Mouse (Mus musculus) MEL (cell line): ENCODE measurements around the gene Mettl26. TPM values are rescaled to one million over a fixed set of nuclear protein-coding genes. Genes with fewer than 3 reads are reported as not detected.

Experiments used
- DNase-seq: peaks from one replicate; pipeline ENCODE4 v3.0.0; 2011; ENCODE audit warnings: low read depth, low spot score
- H3K27ac ChIP-seq: 2 replicates; pipeline ENCODE4 v1.5.1; 2012; ENCODE audit warnings: low read depth, mild to moderate bottlenecking, control low read depth, low read length, moderate library complexity; ENCODE audit not compliant: control insufficient read depth
- H3K27me3 ChIP-seq, 2 experiments: fragments of 150-350 bp in 1 of 2; sonication (generic) in 1 of 2; 2 replicates each; pipeline ENCODE4 v1.6.1; 2012; ENCODE audit warnings: low read length in 2 of 2, mild to moderate bottlenecking in 2 of 2, improper control_type of control experiment in 1 of 2, moderate library complexity in 1 of 2; ENCODE audit not compliant: insufficient read depth in 2 of 2, control insufficient read depth in 1 of 2
- H3K36me3 ChIP-seq, 2 experiments: 2 replicates each; pipeline ENCODE4 v1.6.1; 2012 to 2014; ENCODE audit warnings: low read length in 2 of 2, improper control_type of control experiment in 1 of 2, inconsistent platforms in 1 of 2, mild to moderate bottlenecking in 1 of 2; ENCODE audit not compliant: insufficient read depth in 2 of 2, control insufficient read depth in 1 of 2
- H3K4me1 ChIP-seq, 2 experiments: fragments of 150-350 bp in 1 of 2; sonication (generic) in 1 of 2; 2 replicates each; pipeline ENCODE4 v1.6.1; 2012; ENCODE audit warnings: low read length in 2 of 2, improper control_type of control experiment in 1 of 2, mild to moderate bottlenecking in 1 of 2; ENCODE audit not compliant: insufficient read depth in 2 of 2, control insufficient read depth in 1 of 2
- H3K4me3 ChIP-seq, 2 experiments: fragments of 150-350 bp in 1 of 2; sonication (generic) in 1 of 2; 2 replicates each; pipeline ENCODE4 v1.5.1; 2012; ENCODE audit warnings: low read depth in 2 of 2, low read length in 2 of 2, mild to moderate bottlenecking in 2 of 2, moderate library complexity in 2 of 2, control low read depth in 1 of 2, improper control_type of control experiment in 1 of 2; ENCODE audit not compliant: control insufficient read depth in 1 of 2, insufficient read depth in 1 of 2
- H3K79me2 ChIP-seq: 2 replicates; pipeline ENCODE4 v1.6.1; 2012; ENCODE audit warnings: mild to moderate bottlenecking, low read length, moderate library complexity; ENCODE audit not compliant: control insufficient read depth, poor library complexity, insufficient read depth
- H3K9ac ChIP-seq: 2 replicates; pipeline ENCODE4 v1.6.1; 2012; ENCODE audit warnings: low read depth, mild to moderate bottlenecking, control low read depth, low read length, moderate library complexity; ENCODE audit not compliant: control insufficient read depth, poor library complexity, severe bottlenecking
- H3K9me3 ChIP-seq: fragments of 150-350 bp; sonication (generic); replicated peaks from 2 replicates; pipeline ENCODE4 v1.6.1; 2012; ENCODE audit warnings: mild to moderate bottlenecking, low read length, improper control_type of control experiment, moderate library complexity; ENCODE audit not compliant: insufficient read depth
- CHD2 ChIP-seq: IDR thresholded peaks from 2 replicates; pipeline ENCODE4 v1.6.1; 2011; ENCODE audit warnings: low read length, improper control_type of control experiment
- CTCF ChIP-seq, 3 experiments: IDR thresholded peaks in 2 of 3; conservative IDR thresholded peaks in 1 of 3; 2 replicates each; pipeline ENCODE4 v1.5.1; 2011 to 2012; ENCODE audit warnings: low read length in 3 of 3, low read depth in 2 of 3, mild to moderate bottlenecking in 2 of 3, improper control_type of control experiment in 1 of 3, inconsistent platforms in 1 of 3, mixed read lengths in 1 of 3, moderate library complexity in 1 of 3; ENCODE audit not compliant: control insufficient read depth in 1 of 3, insufficient read depth in 1 of 3, poor library complexity in 1 of 3, severe bottlenecking in 1 of 3
- ELF1 ChIP-seq: IDR thresholded peaks from 2 replicates; pipeline ENCODE4 v1.6.1; 2014; ENCODE audit warnings: low read depth, mild to moderate bottlenecking, inconsistent platforms, low read length, improper control_type of control experiment, moderate library complexity
- GABPA ChIP-seq: IDR thresholded peaks from 2 replicates; pipeline ENCODE4 v1.6.1; 2012; ENCODE audit warnings: low read depth, mild to moderate bottlenecking, inconsistent platforms, low read length, improper control_type of control experiment, moderate library complexity
- HCFC1 ChIP-seq: IDR thresholded peaks from 2 replicates; pipeline ENCODE4 v1.6.1; 2012; ENCODE audit warnings: low read depth, mild to moderate bottlenecking, inconsistent platforms, low read length, improper control_type of control experiment, moderate library complexity
- KAT2A ChIP-seq: conservative IDR thresholded peaks from 2 replicates; pipeline ENCODE4 v1.6.1; 2012; ENCODE audit warnings: low read depth, low read length, improper control_type of control experiment, inconsistent platforms
- MYB ChIP-seq: IDR thresholded peaks from 2 replicates; pipeline ENCODE4 v1.6.1; 2011; ENCODE audit warnings: mild to moderate bottlenecking, low read depth, low read length, improper control_type of control experiment
- MYC ChIP-seq: IDR thresholded peaks from 2 replicates; pipeline ENCODE4 v1.6.1; 2011; ENCODE audit warnings: low read depth, mild to moderate bottlenecking, low read length, improper control_type of control experiment, moderate library complexity
- NELFE ChIP-seq: IDR thresholded peaks from 2 replicates; pipeline ENCODE4 v1.6.1; 2011; ENCODE audit warnings: low read depth, low read length, improper control_type of control experiment
- POLR2A ChIP-seq, 2 experiments: IDR thresholded peaks; 2 replicates each; pipeline ENCODE4 v1.6.1; 2011 to 2012; ENCODE audit warnings: low read length in 2 of 2, mild to moderate bottlenecking in 2 of 2, control low read depth in 1 of 2, improper control_type of control experiment in 1 of 2, low read depth in 1 of 2, moderate library complexity in 1 of 2; ENCODE audit not compliant: control insufficient read depth in 1 of 2, insufficient read depth in 1 of 2, poor library complexity in 1 of 2
- POLR2AphosphoS2 ChIP-seq: IDR thresholded peaks from 2 replicates; pipeline ENCODE4 v1.6.1; 2011; ENCODE audit warnings: low read length, improper control_type of control experiment
- POLR2AphosphoS5 ChIP-seq: IDR thresholded peaks from 2 replicates; pipeline ENCODE4 v1.6.1; 2012; ENCODE audit warnings: low read depth, borderline replicate concordance, mild to moderate bottlenecking, inconsistent platforms, low read length, moderate library complexity, mixed read lengths
- RAD21 ChIP-seq: IDR thresholded peaks from 2 replicates; pipeline ENCODE4 v1.6.1; 2011; ENCODE audit warnings: mild to moderate bottlenecking, low read depth, low read length, improper control_type of control experiment
- SIN3A ChIP-seq: IDR thresholded peaks from 2 replicates; pipeline ENCODE4 v1.6.1; 2012; ENCODE audit warnings: low read length, improper control_type of control experiment, inconsistent platforms
- SMC3 ChIP-seq: IDR thresholded peaks from 2 replicates; pipeline ENCODE4 v1.6.1; 2011; ENCODE audit warnings: low read depth, low read length, improper control_type of control experiment
- TAL1 ChIP-seq: IDR thresholded peaks from 2 replicates; pipeline ENCODE4 v1.6.1; 2012; ENCODE audit warnings: mild to moderate bottlenecking, inconsistent platforms, low read length, moderate library complexity, mixed read lengths
- TBP ChIP-seq: IDR thresholded peaks from 2 replicates; pipeline ENCODE4 v1.8.0; 2011; ENCODE audit warnings: low read depth, low read length, improper control_type of control experiment
- TCF12 ChIP-seq: IDR thresholded peaks from 2 replicates; pipeline ENCODE4 v1.6.1; 2014; ENCODE audit warnings: low read depth, mild to moderate bottlenecking, inconsistent platforms, low read length, improper control_type of control experiment, moderate library complexity
- UBTF ChIP-seq: IDR thresholded peaks from 2 replicates; pipeline ENCODE4 v1.6.1; 2012; ENCODE audit warnings: low read depth, mild to moderate bottlenecking, inconsistent platforms, low read length, improper control_type of control experiment, moderate library complexity, borderline replicate concordance; ENCODE audit not compliant: insufficient read depth
- USF2 ChIP-seq, 2 experiments: IDR thresholded peaks; 2 replicates each; pipeline ENCODE4 v1.6.1; 2011 to 2012; ENCODE audit warnings: improper control_type of control experiment in 2 of 2, low read length in 2 of 2, borderline replicate concordance in 1 of 2, inconsistent platforms in 1 of 2, low read depth in 1 of 2, mild to moderate bottlenecking in 1 of 2; ENCODE audit not compliant: insufficient read depth in 1 of 2
- ZMIZ1 ChIP-seq: IDR thresholded peaks from 2 replicates; pipeline ENCODE4 v1.6.1; 2012; ENCODE audit warnings: low read depth, mild to moderate bottlenecking, inconsistent platforms, low read length, improper control_type of control experiment, moderate library complexity
- ZNF384 ChIP-seq: IDR thresholded peaks from 2 replicates; pipeline ENCODE4 v1.6.1; 2012; ENCODE audit warnings: low read depth, mild to moderate bottlenecking, inconsistent platforms, low read length, improper control_type of control experiment
- polyA plus RNA-seq, 2 experiments: library from polyadenylated mRNA; stranded (reverse) in 1 of 2; unstranded in 1 of 2; fragments of >175 nt in 1 of 2; fragments of >200 nt in 1 of 2; gene quantifications; 2 replicates each; pipeline versions ENCODE4 v1.2.1 to v1.2.4; 2012; ENCODE audit warnings: low replicate concordance in 2 of 2, low read depth in 1 of 2; ENCODE audit not compliant: insufficient read length in 2 of 2, insufficient read depth in 1 of 2, missing spikeins in 1 of 2
- total RNA-seq: library from RNA; depleted of rRNA; stranded (reverse); fragments of 300-350 nt; gene quantifications from 2 replicates; pipeline ENCODE4 v1.2.3, GENCODE M21; 2012

Gene Mettl26
- total and polyA plus RNA-seq, 3 experiments: 31.7 to 50.6 TPM; not detected in 1

DNA sequence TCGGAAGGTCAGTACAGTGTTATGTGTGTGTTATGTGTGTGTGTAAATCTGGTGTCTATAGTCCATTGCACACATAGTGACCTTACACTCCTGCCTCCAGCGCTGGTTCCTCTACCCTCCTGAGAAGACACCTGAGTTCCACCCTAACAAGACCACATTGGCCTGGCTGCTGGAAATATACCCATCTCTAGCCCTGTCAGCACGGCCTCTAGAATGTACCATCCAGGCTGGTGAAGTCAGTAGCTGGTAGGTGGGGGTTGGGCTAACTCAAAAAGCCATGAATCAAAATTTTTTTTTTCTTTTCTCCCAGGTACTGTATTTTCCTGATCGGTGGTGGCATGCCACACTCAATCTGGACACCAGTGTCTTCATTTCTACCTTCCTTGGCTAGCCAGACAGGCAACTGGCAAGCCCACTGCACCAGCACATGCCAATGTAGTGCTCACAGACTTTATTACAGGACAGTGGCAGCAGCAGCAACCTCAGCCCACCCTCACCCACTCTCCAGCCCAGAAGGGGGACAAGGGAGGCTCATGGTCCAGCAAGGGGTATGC, 44.6 kb upstream of the Mettl26 start:
- Histone ChIP-seq H3K4me1 (peaks cover 2 to 41% of the 10 kb centered on the region in 2 experiments; a peak in 3 of 4 replicates), H3K36me3 (peaks cover 0 to 13% of the 10 kb centered on the region in 2 experiments; a peak in 2 of 4 replicates), H3K9ac (no peak overlapping the region; the same call in 1 of the 2 replicates)
- TF ChIP-seq POLR2AphosphoS2 (peak; percentile 41; the same call in 1 of the 2 replicates), ZMIZ1 (peak; percentile 50), SIN3A (no peak), ZNF384 (no peak)
- TF ChIP-seq, all 39 proteins: peak for 2
- Histone ChIP-seq H3K27me3 (no peaks in the 10 kb centered on the region), H3K79me2 (peaks cover 63% of the 10 kb centered on the region), H3K9me3 (no peaks in the 10 kb centered on the region), H3K4me3 (no peak overlapping the region), H3K27ac (no peak overlapping the region)
- no peak for DNase-seq

DNA sequence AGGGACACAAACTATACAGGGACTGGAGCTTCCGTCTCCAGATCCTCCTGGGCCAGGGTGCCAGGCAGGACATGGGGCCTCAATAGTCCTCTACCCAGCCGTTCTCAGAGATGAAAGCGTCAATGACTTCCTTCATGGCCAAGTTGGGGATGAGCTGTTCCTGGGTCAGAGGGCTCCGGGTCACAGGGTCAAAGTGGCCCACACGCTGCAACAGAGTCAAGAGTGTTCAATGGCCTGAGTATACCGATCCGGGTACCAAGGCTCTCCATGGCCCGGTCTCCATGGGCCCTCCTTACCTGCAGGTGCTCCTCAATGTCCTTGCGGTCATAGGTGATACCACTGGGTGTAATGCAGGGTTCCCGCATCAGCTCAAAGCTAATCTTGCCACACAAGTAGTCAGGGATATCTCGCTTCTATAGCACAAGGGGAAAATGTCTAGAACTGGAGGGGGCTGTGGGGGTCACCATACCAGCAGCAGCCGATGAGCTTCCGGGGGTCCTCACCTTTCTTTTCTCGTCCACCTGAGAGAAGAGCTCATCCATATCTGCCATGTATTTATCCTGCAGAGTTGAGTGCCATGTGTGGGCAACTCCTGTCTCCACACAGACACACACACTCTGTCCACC, 44.0 kb upstream of the Mettl26 start:
- no peaks in the 10 kb centered on the region for H3K9me3 ChIP-seq
- 0 out of 4 replicates have a peak, but pooled peaks of 1 of the 2 experiments have one; percentile 5 for TF ChIP-seq POLR2A (IDR thresholded peaks at IDR 0.05; ENCODE audit: control insufficient read depth in 1 of 2, insufficient read depth in 1 of 2, low read depth in 1 of 2, low read length in 2 of 2, poor library complexity in 1 of 2)
- no peak for TF ChIP-seq TCF12
- no peak for DNase-seq
- H3K9ac ChIP-seq: peak overlapping the region; percentile 94; the same call in 1 of the 2 replicates
- no peak overlapping the region for H3K27ac ChIP-seq
- H3K79me2 ChIP-seq: peaks cover 58% of the 10 kb centered on the region
- peaks cover 0 to 13% of the 10 kb centered on the region in 2 experiments; a peak in 2 of 4 replicates for H3K36me3 ChIP-seq
- H3K4me3 ChIP-seq: peak overlapping the region in 1 of 2 experiments; percentile 80; a peak in 2 of 4 replicates
- H3K27me3 ChIP-seq: no peaks in the 10 kb centered on the region
- peaks cover 2 to 37% of the 10 kb centered on the region in 2 experiments; a peak in 3 of 4 replicates for H3K4me1 ChIP-seq

DNA sequence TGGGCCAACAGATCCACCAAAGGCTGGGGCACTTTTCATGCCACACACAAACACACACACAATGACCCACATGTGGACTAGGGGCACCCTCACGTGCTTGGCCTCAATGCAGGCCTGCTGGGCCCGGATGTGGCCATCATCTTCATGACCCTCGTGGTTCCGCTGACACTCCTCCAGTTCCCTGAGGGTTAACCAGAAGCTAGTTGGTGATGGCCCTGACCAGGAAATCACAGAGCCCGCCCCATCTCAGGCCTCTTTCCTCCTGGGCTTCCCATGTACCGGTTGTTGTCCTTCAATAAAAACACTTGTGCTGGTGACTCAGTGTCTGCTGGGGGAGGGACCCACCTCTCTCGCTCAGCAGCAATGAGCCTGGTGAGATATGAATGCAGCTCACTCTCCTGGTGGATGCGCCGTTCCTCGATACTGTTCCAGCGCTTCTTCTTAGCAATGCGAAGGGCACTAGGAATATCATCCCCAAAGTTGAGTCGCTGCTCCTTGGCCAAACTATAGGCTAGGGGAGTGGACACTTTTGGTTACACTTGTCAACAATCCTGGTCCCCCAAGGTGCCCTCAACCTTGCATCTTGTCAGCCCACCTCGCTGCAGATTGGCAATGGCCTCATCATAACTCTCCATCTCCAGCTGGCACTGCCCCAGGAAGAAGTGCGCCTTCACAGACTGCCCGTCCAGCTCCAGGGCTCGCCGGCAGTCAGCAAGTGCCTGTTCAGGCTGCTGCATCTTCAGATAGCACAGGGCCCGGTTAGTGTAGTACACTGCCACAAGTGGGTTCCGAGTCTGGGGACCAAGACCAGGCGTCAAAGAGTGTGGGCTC, 43.2 kb upstream of the Mettl26 start:
- no peaks in the 10 kb centered on the region for H3K27me3 ChIP-seq
- peaks cover 54% of the 10 kb centered on the region for H3K79me2 ChIP-seq
- peak overlapping the region; percentile 94 for H3K9ac ChIP-seq
- peak; percentile 56 for DNase-seq
- peak overlapping the region; percentile 82 for H3K27ac ChIP-seq
- peaks cover 0 to 13% of the 10 kb centered on the region in 2 experiments; a peak in 2 of 4 replicates for H3K36me3 ChIP-seq
- H3K4me3 ChIP-seq: peak overlapping the region; percentile 80
- H3K9me3 ChIP-seq: no peaks in the 10 kb centered on the region
- H3K4me1 ChIP-seq: peaks cover 2 to 37% of the 10 kb centered on the region in 2 experiments; a peak in 3 of 4 replicates
- TF ChIP-seq TBP (no peak), CTCF (IDR thresholded peaks at IDR 0.05 in 2 of 3, conservative IDR thresholded peaks at IDR 0.05 in 1 of 3; ENCODE audit: control insufficient read depth in 1 of 3, insufficient read depth in 1 of 3, low read depth in 2 of 3, low read length in 3 of 3, poor library complexity in 1 of 3, severe bottlenecking in 1 of 3) (no peak), ELF1 (no peak), SMC3 (no peak), KAT2A (no peak), TCF12 (no peak), GABPA (no peak), CHD2 (no peak), TAL1 (no peak), MYB (0 out of 2 replicates have a peak, but pooled peaks have one; percentile 14), RAD21 (no peak), UBTF (no peak), HCFC1 (no peak), MYC (no peak), POLR2AphosphoS5 (peak; percentile 59; the same call in 1 of the 2 replicates), NELFE (no peak), USF2 (IDR thresholded peaks at IDR 0.05; ENCODE audit: borderline replicate concordance in 1 of 2, insufficient read depth in 1 of 2, low read depth in 1 of 2, low read length in 2 of 2) (no peak)
